Mouse (Mus musculus): ENCODE data around the gene Sh3gl3. TPM values are rescaled to one million over a fixed set of nuclear protein-coding genes. Genes with fewer than 3 reads are reported as not detected.

Gene Sh3gl3
- 72.2 and 77.9 TPM in 2 replicates for polyA plus RNA-seq (2014; fragmentation: Nextera tagmentation; extraction: Ambion mirVana)

GRCm38 (mm10) chr7:82173540-82173939, at the start of gene Sh3gl3:
Sh3gl3 (plus strand) TSS chr7:82173840.
- no peak for DNase-seq (ENCODE audit: low spot score)
- H3K9ac ChIP-seq: peak within 1 kb of the TSS; percentile 85
- peak within 1 kb of the TSS; percentile 79 for H3K4me2 ChIP-seq (replicated peaks)
- no peaks in the 10 kb centered on the region for H3K27me3 ChIP-seq (ENCODE audit: control insufficient read depth, insufficient read depth, low read length)
- H3K9me3 ChIP-seq (ENCODE audit: control insufficient read depth, low read length): no peaks in the 10 kb centered on the region
- 93% methylated on average over 3 of the region's 3 CpGs for WGBS
- H3K4me3 ChIP-seq (replicated peaks; ENCODE audit: low read length): peak within 1 kb of the TSS; percentile 84
- H3K4me1 ChIP-seq (replicated peaks; ENCODE audit: control insufficient read depth, insufficient read depth, low read length): peaks cover 15% of the 10 kb centered on the region; the same call in 1 of the 2 replicates
- H3K36me3 ChIP-seq (replicated peaks; ENCODE audit: control insufficient read depth, insufficient read depth): no peaks in the 10 kb centered on the region
- H3K27ac ChIP-seq: peak within 1 kb of the TSS; percentile 79
- ATAC-seq (ENCODE audit: low FRiP score): no peak

- Histone ChIP-seq H3K9me3 (ENCODE audit: control insufficient read depth, low read length) (peaks cover 22% of the 10 kb centered on the region; the same call in 1 of the 2 replicates), H3K4me3 (replicated peaks; ENCODE audit: low read length) (no peak overlapping the region), H3K27ac (no peak overlapping the region), H3K36me3 (replicated peaks; ENCODE audit: control insufficient read depth, insufficient read depth) (no peaks in the 10 kb centered on the region), H3K4me2 (replicated peaks) (no peak overlapping the region), H3K4me1 (replicated peaks; ENCODE audit: control insufficient read depth, insufficient read depth, low read length) (no peaks in the 10 kb centered on the region), H3K9ac (no peak overlapping the region), H3K27me3 (ENCODE audit: control insufficient read depth, insufficient read depth, low read length) (no peaks in the 10 kb centered on the region)
- ATAC-seq (ENCODE audit: low FRiP score) (no peak), DNase-seq (ENCODE audit: low spot score) (no peak)
- 74% methylated on average over 1 of the region's 1 CpGs for WGBS
Observed at GRCm38 (mm10) chr7:82138196-82138595, 35.4 kb upstream of the Sh3gl3 start.

- Histone ChIP-seq H3K4me2 (replicated peaks) (no peak overlapping the region), H3K4me1 (replicated peaks; ENCODE audit: control insufficient read depth, insufficient read depth, low read length) (no peaks in the 10 kb centered on the region), H3K9me3 (ENCODE audit: control insufficient read depth, low read length) (no peaks in the 10 kb centered on the region), H3K36me3 (replicated peaks; ENCODE audit: control insufficient read depth, insufficient read depth) (no peaks in the 10 kb centered on the region), H3K27me3 (ENCODE audit: control insufficient read depth, insufficient read depth, low read length) (no peaks in the 10 kb centered on the region), H3K27ac (no peak overlapping the region), H3K9ac (no peak overlapping the region), H3K4me3 (replicated peaks; ENCODE audit: low read length) (no peak overlapping the region)
- DNase-seq (ENCODE audit: low spot score) (no peak), ATAC-seq (ENCODE audit: low FRiP score) (no peak)
- WGBS: 92% methylated on average over 5 of the region's 5 CpGs
Observed at GRCm38 (mm10) chr7:82147151-82147550, 26.5 kb upstream of the Sh3gl3 start.

- no peaks in the 10 kb centered on the region for H3K36me3 ChIP-seq (replicated peaks; ENCODE audit: control insufficient read depth, insufficient read depth)
- no peak overlapping the region for H3K4me2 ChIP-seq (replicated peaks)
- 0 out of 2 replicates have a peak, but pooled peaks cover 7% of the 10 kb centered on the region for H3K9me3 ChIP-seq (ENCODE audit: control insufficient read depth, low read length)
- H3K4me1 ChIP-seq (replicated peaks; ENCODE audit: control insufficient read depth, insufficient read depth, low read length): no peaks in the 10 kb centered on the region
- no peak overlapping the region for H3K9ac ChIP-seq
- no peaks in the 10 kb centered on the region for H3K27me3 ChIP-seq (ENCODE audit: control insufficient read depth, insufficient read depth, low read length)
- H3K27ac ChIP-seq: no peak overlapping the region
- no peak overlapping the region for H3K4me3 ChIP-seq (replicated peaks; ENCODE audit: low read length)
- ATAC-seq (ENCODE audit: low FRiP score) (no peak), DNase-seq (ENCODE audit: low spot score) (no peak)
- WGBS: 96% methylated on average over 14 of the region's 14 CpGs
Observed at GRCm38 (mm10) chr7:82164681-82165080, 9.0 kb upstream of the Sh3gl3 start.

DNA sequence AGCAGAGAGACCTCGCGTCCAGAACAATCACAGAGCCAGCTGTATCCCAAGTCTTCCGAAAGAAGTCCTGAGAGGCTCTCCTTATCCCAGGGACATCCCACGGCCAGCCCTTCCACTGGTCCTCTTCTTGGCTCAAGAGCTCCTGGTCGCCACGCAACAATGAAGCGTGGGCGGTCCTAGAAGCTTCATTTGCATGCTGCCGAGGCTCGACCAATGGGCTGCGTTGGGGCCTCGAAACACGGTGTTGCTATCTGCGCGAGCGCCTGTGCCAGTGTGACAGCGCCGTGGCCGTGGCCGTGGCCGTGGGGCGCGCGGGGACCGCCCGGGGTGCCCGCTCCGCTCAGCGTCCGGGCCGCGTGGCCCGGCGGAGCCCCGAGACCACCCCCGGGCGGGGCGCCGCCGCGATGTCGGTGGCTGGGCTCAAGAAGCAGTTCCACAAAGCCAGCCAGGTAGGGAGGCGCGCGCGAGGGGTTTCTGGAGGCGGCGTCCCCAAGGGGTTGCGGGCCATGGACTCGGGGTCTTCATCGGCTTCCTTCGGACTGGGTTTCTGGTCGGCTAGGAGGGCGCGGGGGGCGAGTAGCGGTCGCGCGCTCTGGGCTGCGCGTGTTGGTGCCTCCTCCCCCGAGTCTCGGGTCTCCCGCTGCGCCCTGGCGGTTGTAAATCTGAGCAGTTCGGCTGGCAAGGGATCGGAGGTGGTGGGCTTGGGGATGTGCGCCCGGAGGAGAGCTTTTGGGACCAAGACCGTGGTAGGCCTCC, 1.1 kb downstream of the Sh3gl3 start:
- Histone ChIP-seq H3K4me1 (replicated peaks; ENCODE audit: control insufficient read depth, insufficient read depth, low read length) (peaks cover 15% of the 10 kb centered on the region; the same call in 1 of the 2 replicates), H3K9ac (peak overlapping the region; percentile 85), H3K4me2 (replicated peaks) (peak overlapping the region; percentile 79), H3K27me3 (ENCODE audit: control insufficient read depth, insufficient read depth, low read length) (no peaks in the 10 kb centered on the region), H3K27ac (peak overlapping the region; percentile 79), H3K36me3 (replicated peaks; ENCODE audit: control insufficient read depth, insufficient read depth) (no peaks in the 10 kb centered on the region), H3K9me3 (ENCODE audit: control insufficient read depth, low read length) (no peaks in the 10 kb centered on the region), H3K4me3 (replicated peaks; ENCODE audit: low read length) (peak overlapping the region; percentile 84)
- under 1% methylated on average over 72 of the region's 72 CpGs for WGBS
- DNase-seq (ENCODE audit: low spot score) (peak; percentile 86), ATAC-seq (ENCODE audit: low FRiP score) (peak; percentile 98)

DNA sequence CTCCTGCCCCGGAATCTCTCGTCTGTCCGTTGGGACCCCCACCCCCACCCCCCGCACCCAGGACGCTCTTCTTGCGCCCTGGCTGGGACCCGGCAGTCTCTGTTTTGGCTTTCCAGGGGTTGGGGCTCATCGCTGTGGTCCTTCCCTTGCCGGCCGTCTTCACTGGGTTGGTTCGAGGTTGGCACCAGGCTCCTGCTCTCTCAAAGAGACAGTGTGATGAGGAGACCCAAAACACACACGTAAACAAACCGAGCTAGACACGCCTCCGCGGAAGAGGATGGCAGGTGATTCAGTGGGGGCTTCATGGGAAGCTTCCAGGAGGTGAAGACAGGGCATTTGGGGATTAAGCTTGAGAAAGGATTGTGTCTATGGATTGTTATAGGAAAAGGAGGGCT, 1.7 kb downstream of the Sh3gl3 start:
- DNase-seq (ENCODE audit: low spot score) (peak; percentile 38), ATAC-seq (ENCODE audit: low FRiP score) (peak; percentile 38; the same call in 1 of the 2 replicates)
- Histone ChIP-seq H3K27me3 (ENCODE audit: control insufficient read depth, insufficient read depth, low read length) (no peaks in the 10 kb centered on the region), H3K4me3 (replicated peaks; ENCODE audit: low read length) (peak overlapping the region; percentile 84), H3K4me1 (replicated peaks; ENCODE audit: control insufficient read depth, insufficient read depth, low read length) (peaks cover 15% of the 10 kb centered on the region; the same call in 1 of the 2 replicates), H3K9me3 (ENCODE audit: control insufficient read depth, low read length) (no peaks in the 10 kb centered on the region), H3K4me2 (replicated peaks) (peak overlapping the region; percentile 79), H3K36me3 (replicated peaks; ENCODE audit: control insufficient read depth, insufficient read depth) (no peaks in the 10 kb centered on the region), H3K27ac (peak overlapping the region; percentile 79), H3K9ac (peak overlapping the region; percentile 85)
- 2% methylated on average over 16 of the region's 16 CpGs for WGBS

DNA sequence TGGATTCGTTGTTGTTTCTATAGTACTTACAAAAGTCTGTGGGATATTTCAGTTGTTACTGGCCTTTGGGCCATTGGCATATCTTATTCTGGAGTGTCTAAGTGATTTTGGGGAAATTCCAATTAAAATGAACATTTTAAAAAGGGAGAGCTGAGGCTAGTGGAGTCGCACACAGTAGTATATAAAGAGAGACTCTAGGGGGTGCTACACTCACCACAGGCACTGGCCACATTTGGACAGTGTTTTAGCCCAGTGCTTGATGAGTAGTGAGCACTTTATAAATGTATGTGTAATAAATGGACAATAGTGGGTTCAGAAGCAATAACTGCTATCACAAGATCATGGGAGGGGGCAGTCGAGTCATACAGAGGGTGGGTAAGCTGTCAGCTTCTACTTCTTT, 2.6 kb downstream of the Sh3gl3 start:
- WGBS: 47% methylated on average over 3 of the region's 3 CpGs
- Histone ChIP-seq H3K4me1 (replicated peaks; ENCODE audit: control insufficient read depth, insufficient read depth, low read length) (peaks cover 15% of the 10 kb centered on the region; the same call in 1 of the 2 replicates), H3K9ac (no peak overlapping the region), H3K4me2 (replicated peaks) (peak overlapping the region; percentile 79), H3K4me3 (replicated peaks; ENCODE audit: low read length) (no peak overlapping the region), H3K27me3 (ENCODE audit: control insufficient read depth, insufficient read depth, low read length) (no peaks in the 10 kb centered on the region), H3K27ac (no peak overlapping the region), H3K9me3 (ENCODE audit: control insufficient read depth, low read length) (no peaks in the 10 kb centered on the region), H3K36me3 (replicated peaks; ENCODE audit: control insufficient read depth, insufficient read depth) (no peaks in the 10 kb centered on the region)
- DNase-seq (ENCODE audit: low spot score): no peak
- no peak for ATAC-seq (ENCODE audit: low FRiP score)

DNA sequence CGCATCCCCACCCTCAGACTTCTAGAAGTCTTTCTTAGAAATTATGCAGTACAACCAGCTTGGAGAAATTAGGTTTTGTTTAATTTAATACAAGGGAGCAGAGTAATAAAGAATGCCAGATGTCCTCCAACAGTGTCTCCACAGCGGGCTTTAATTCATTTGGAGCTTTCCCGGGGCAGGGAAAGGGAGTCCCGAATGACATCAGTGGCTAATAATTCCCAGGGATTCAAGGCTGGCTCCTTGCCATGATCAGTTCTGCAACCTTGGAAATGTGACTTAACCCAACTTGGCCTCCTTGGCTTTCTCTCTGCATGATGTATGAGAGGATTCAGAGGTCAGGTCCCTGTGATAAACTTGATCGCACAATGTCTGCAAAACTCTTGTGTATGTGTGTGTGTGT, 3.7 kb downstream of the Sh3gl3 start:
- Histone ChIP-seq H3K36me3 (replicated peaks; ENCODE audit: control insufficient read depth, insufficient read depth) (no peaks in the 10 kb centered on the region), H3K27ac (no peak overlapping the region), H3K27me3 (ENCODE audit: control insufficient read depth, insufficient read depth, low read length) (no peaks in the 10 kb centered on the region), H3K4me2 (replicated peaks) (no peak overlapping the region), H3K9me3 (ENCODE audit: control insufficient read depth, low read length) (peaks cover 4% of the 10 kb centered on the region; the same call in 1 of the 2 replicates), H3K9ac (no peak overlapping the region), H3K4me1 (replicated peaks; ENCODE audit: control insufficient read depth, insufficient read depth, low read length) (peaks cover 15% of the 10 kb centered on the region; the same call in 1 of the 2 replicates), H3K4me3 (replicated peaks; ENCODE audit: low read length) (no peak overlapping the region)
- ATAC-seq (ENCODE audit: low FRiP score): no peak
- WGBS: 69% methylated on average over 5 of the region's 5 CpGs
- no peak for DNase-seq (ENCODE audit: low spot score)

GRCm38 (mm10) chr7:82180919-82181318, 7.3 kb downstream of the Sh3gl3 start:
- no peak for ATAC-seq (ENCODE audit: low FRiP score)
- WGBS: 88% methylated on average over 5 of the region's 5 CpGs
- H3K4me1 ChIP-seq (replicated peaks; ENCODE audit: control insufficient read depth, insufficient read depth, low read length): peaks cover 4% of the 10 kb centered on the region; the same call in 1 of the 2 replicates

More at GRCm38 (mm10) chr7:82180919-82181318, 7.3 kb downstream of the Sh3gl3 start:
- Histone ChIP-seq H3K9me3 (ENCODE audit: control insufficient read depth, low read length) (peaks cover 4% of the 10 kb centered on the region; the same call in 1 of the 2 replicates), H3K9ac (no peak overlapping the region), H3K27ac (no peak overlapping the region), H3K4me3 (replicated peaks; ENCODE audit: low read length) (no peak overlapping the region), H3K36me3 (replicated peaks; ENCODE audit: control insufficient read depth, insufficient read depth) (no peaks in the 10 kb centered on the region), H3K27me3 (ENCODE audit: control insufficient read depth, insufficient read depth, low read length) (no peaks in the 10 kb centered on the region), H3K4me2 (replicated peaks) (no peak overlapping the region)
- DNase-seq (ENCODE audit: low spot score): no peak
